Mouse (Mus musculus): Measurements from ENCODE around the gene Ddx27. TPM values are rescaled to one million over a fixed set of nuclear protein-coding genes. Genes with fewer than 3 reads are reported as not detected.
A peak's percentile ranks its signal among the peaks of the same experiment; 100 is the strongest.

The Ddx27 gene
- polyA plus RNA-seq, 1 experiment from 2014 or later: 49.2 TPM

GRCm38 (mm10) chr2:167058814-167059387 is 43.9 kb downstream of the Ddx27 start:
- no peak for ATAC-seq (ENCODE audit: borderline replicate concordance, extremely low read depth, low FRiP score, low TSS enrichment)
- no peak overlapping the region for H3K27ac ChIP-seq

GRCm38 (mm10) chr2:167059536-167059935 is 44.5 kb downstream of the Ddx27 start:
- ATAC-seq (ENCODE audit: borderline replicate concordance, extremely low read depth, low FRiP score, low TSS enrichment): no peak
- no peak overlapping the region for H3K4me2 ChIP-seq
- peaks cover 29% of the 10 kb centered on the region for H3K36me3 ChIP-seq
- peaks cover 27% of the 10 kb centered on the region for H3K4me1 ChIP-seq
- H3K9ac ChIP-seq: no peak overlapping the region
- H3K27ac ChIP-seq: no peak overlapping the region
- H3K4me3 ChIP-seq: no peak overlapping the region
- no peaks in the 10 kb centered on the region for H3K27me3 ChIP-seq
- no peaks in the 10 kb centered on the region for H3K9me3 ChIP-seq
- 62% methylated on average over 8 of the region's 8 CpGs for WGBS

More at GRCm38 (mm10) chr2:167058814-167059387, 43.9 kb downstream of the Ddx27 start:
- Histone ChIP-seq H3K9me3 (no peaks in the 10 kb centered on the region), H3K27me3 (no peaks in the 10 kb centered on the region), H3K4me3 (no peak overlapping the region), H3K9ac (no peak overlapping the region), H3K36me3 (peaks cover 33% of the 10 kb centered on the region), H3K4me1 (peaks cover 27% of the 10 kb centered on the region), H3K4me2 (no peak overlapping the region)
- 46% methylated on average over 3 of the region's 3 CpGs for WGBS

GRCm38 (mm10) chr2:167059960-167060359 is 45.0 kb downstream of the Ddx27 start:
- peaks cover 30% of the 10 kb centered on the region for H3K4me1 ChIP-seq
- H3K4me3 ChIP-seq: no peak overlapping the region
- H3K27me3 ChIP-seq: no peaks in the 10 kb centered on the region
- H3K9me3 ChIP-seq: no peaks in the 10 kb centered on the region
- H3K4me2 ChIP-seq: no peak overlapping the region
- no peak for ATAC-seq (ENCODE audit: borderline replicate concordance, extremely low read depth, low FRiP score, low TSS enrichment)
- WGBS: 60% methylated on average over 12 of the region's 12 CpGs
- no peak overlapping the region for H3K9ac ChIP-seq
- peaks cover 30% of the 10 kb centered on the region for H3K36me3 ChIP-seq
- H3K27ac ChIP-seq: no peak overlapping the region

GRCm38 (mm10) chr2:167060360-167060759 is 45.4 kb downstream of the Ddx27 start:
- no peaks in the 10 kb centered on the region for H3K9me3 ChIP-seq
- H3K4me3 ChIP-seq: no peak overlapping the region
- peaks cover 30% of the 10 kb centered on the region for H3K4me1 ChIP-seq
- no peak overlapping the region for H3K27ac ChIP-seq
- 0 out of 2 replicates have a peak overlapping the region, but pooled peaks have one; percentile 1 for H3K4me2 ChIP-seq
- H3K9ac ChIP-seq: no peak overlapping the region
- H3K36me3 ChIP-seq: peaks cover 30% of the 10 kb centered on the region
- 68% methylated on average over 3 of the region's 3 CpGs for WGBS
- no peak for ATAC-seq (ENCODE audit: borderline replicate concordance, extremely low read depth, low FRiP score, low TSS enrichment)
- no peaks in the 10 kb centered on the region for H3K27me3 ChIP-seq

GRCm38 (mm10) chr2:167060761-167061160 is 45.8 kb downstream of the Ddx27 start:
- Histone ChIP-seq H3K9ac (no peak overlapping the region), H3K9me3 (no peaks in the 10 kb centered on the region), H3K27ac (no peak overlapping the region), H3K4me3 (no peak overlapping the region), H3K4me1 (peaks cover 26% of the 10 kb centered on the region), H3K27me3 (no peaks in the 10 kb centered on the region), H3K4me2 (0 out of 2 replicates have a peak overlapping the region, but pooled peaks have one; percentile 1), H3K36me3 (peaks cover 31% of the 10 kb centered on the region)
- no peak for ATAC-seq (ENCODE audit: borderline replicate concordance, extremely low read depth, low FRiP score, low TSS enrichment)

GRCm38 (mm10) chr2:167061381-167062034 is 46.5 kb downstream of the Ddx27 start:
- peaks cover 32% of the 10 kb centered on the region for H3K36me3 ChIP-seq
- peak overlapping the region; percentile 85 for H3K4me3 ChIP-seq
- H3K4me1 ChIP-seq: peaks cover 24% of the 10 kb centered on the region
- 20% methylated on average over 11 of the region's 11 CpGs for WGBS
- no peak overlapping the region for H3K27ac ChIP-seq
- H3K9ac ChIP-seq: peak overlapping the region; percentile 91
- no peaks in the 10 kb centered on the region for H3K9me3 ChIP-seq
- peak overlapping the region; percentile 62 for H3K4me2 ChIP-seq
- H3K27me3 ChIP-seq: no peaks in the 10 kb centered on the region
- ATAC-seq (ENCODE audit: borderline replicate concordance, extremely low read depth, low FRiP score, low TSS enrichment): no peak

- H3K9me3 ChIP-seq: no peaks in the 10 kb centered on the region
- peak overlapping the region; percentile 85 for H3K4me3 ChIP-seq
- peak overlapping the region; percentile 97 for H3K27ac ChIP-seq
- H3K27me3 ChIP-seq: no peaks in the 10 kb centered on the region
- ATAC-seq (ENCODE audit: borderline replicate concordance, extremely low read depth, low FRiP score, low TSS enrichment): peak; percentile 94
- H3K9ac ChIP-seq: peak overlapping the region; percentile 91
- H3K36me3 ChIP-seq: peaks cover 26% of the 10 kb centered on the region
- H3K4me2 ChIP-seq: peak overlapping the region; percentile 62
- 0% methylated on average over 40 of the region's 60 CpGs for WGBS
- H3K4me1 ChIP-seq: peaks cover 24% of the 10 kb centered on the region
Measured at GRCm38 (mm10) chr2:167062497-167062911, 47.5 kb downstream of the Ddx27 start.

GRCm38 (mm10) chr2:167062965-167063880 is 48.2 kb downstream of the Ddx27 start, which contains the start of gene Znfx1:
TSS of gene Znfx1 (minus strand) at chr2:167063015.
- WGBS: under 1% methylated on average over 57 of the region's 57 CpGs
- peak; percentile 93 for ATAC-seq (ENCODE audit: borderline replicate concordance, extremely low read depth, low FRiP score, low TSS enrichment)
- H3K9ac ChIP-seq: peak within 1 kb of the TSS; percentile 91
- H3K36me3 ChIP-seq: peaks cover 23% of the 10 kb centered on the region
- peaks cover 24% of the 10 kb centered on the region for H3K4me1 ChIP-seq
- H3K4me3 ChIP-seq: peak within 1 kb of the TSS; percentile 85
- H3K4me2 ChIP-seq: peak within 1 kb of the TSS; percentile 67
- H3K9me3 ChIP-seq: no peaks in the 10 kb centered on the region
- peak within 1 kb of the TSS; percentile 97 for H3K27ac ChIP-seq
- no peaks in the 10 kb centered on the region for H3K27me3 ChIP-seq

GRCm38 (mm10) chr2:167063906-167064496 is 49.0 kb downstream of the Ddx27 start:
- peak overlapping the region; percentile 91 for H3K9ac ChIP-seq
- no peak for ATAC-seq (ENCODE audit: borderline replicate concordance, extremely low read depth, low FRiP score, low TSS enrichment)
- H3K27ac ChIP-seq: peak overlapping the region; percentile 97
- peaks cover 23% of the 10 kb centered on the region for H3K36me3 ChIP-seq
- peak overlapping the region; percentile 85 for H3K4me3 ChIP-seq
- H3K9me3 ChIP-seq: no peaks in the 10 kb centered on the region
- H3K4me1 ChIP-seq: peaks cover 24% of the 10 kb centered on the region
- under 1% methylated on average over 7 of the region's 7 CpGs for WGBS
- no peaks in the 10 kb centered on the region for H3K27me3 ChIP-seq
- peak overlapping the region; percentile 67 for H3K4me2 ChIP-seq

- Histone ChIP-seq H3K9me3 (no peaks in the 10 kb centered on the region), H3K36me3 (peaks cover 23% of the 10 kb centered on the region), H3K9ac (peak overlapping the region; percentile 91), H3K4me2 (peak overlapping the region; percentile 67), H3K4me1 (peaks cover 24% of the 10 kb centered on the region), H3K4me3 (peak overlapping the region; percentile 85), H3K27me3 (no peaks in the 10 kb centered on the region), H3K27ac (peak overlapping the region; percentile 44; the same call in 1 of the 2 replicates)
- 14% methylated on average over 9 of the region's 9 CpGs for WGBS
- no peak for ATAC-seq (ENCODE audit: borderline replicate concordance, extremely low read depth, low FRiP score, low TSS enrichment)
Measured at GRCm38 (mm10) chr2:167064601-167065295, 49.8 kb downstream of the Ddx27 start.

- Histone ChIP-seq H3K27me3 (no peaks in the 10 kb centered on the region), H3K4me3 (no peak overlapping the region), H3K9me3 (no peaks in the 10 kb centered on the region), H3K9ac (no peak overlapping the region), H3K27ac (no peak overlapping the region), H3K4me2 (no peak overlapping the region), H3K36me3 (peaks cover 23% of the 10 kb centered on the region), H3K4me1 (peaks cover 19% of the 10 kb centered on the region)
- no peak for ATAC-seq (ENCODE audit: borderline replicate concordance, extremely low read depth, low FRiP score, low TSS enrichment)
- 50% methylated on average over 1 of the region's 1 CpGs for WGBS
Measured at GRCm38 (mm10) chr2:167066031-167066430, 51.0 kb downstream of the Ddx27 start.
